Mouse (Mus musculus) regulatory T cell (primary cell): ENCODE results near the gene Ntrk3.

Experiments used
- in situ Hi-C: fragments of 300-600 bp; cut with MboI, MseI; formaldehyde crosslinking; loops from one replicate; pipeline ENCODE4 v1.15.1; 2025; ENCODE audit warnings: high pct_unique_total_duplicates

Ntrk3 gene

GRCm38 (mm10) chr7:78239012-78239411 lies 498.8 kb downstream of the Ntrk3 start:
- in situ Hi-C loops = no loop called here

GRCm38 (mm10) chr7:78221668-78222067 lies 516.1 kb downstream of the Ntrk3 start:
- in situ Hi-C loops = no loop called here

- in situ Hi-C loops = no loop called here
These were observed 516.9 kb downstream of the Ntrk3 start for GRCm38 (mm10) chr7:78220949-78221348.

GRCm38 (mm10) chr7:78190931-78191653 lies 546.7 kb downstream of the Ntrk3 start:
- in situ Hi-C loops = no loop called here

- in situ Hi-C loops = no loop called here
These were observed 552.2 kb downstream of the Ntrk3 start for GRCm38 (mm10) chr7:78185578-78185977.

- in situ Hi-C loops = no loop called here
These were observed 554.4 kb downstream of the Ntrk3 start for GRCm38 (mm10) chr7:78183396-78183795.

- in situ Hi-C loops = no loop called here
These were observed 557.7 kb downstream of the Ntrk3 start for GRCm38 (mm10) chr7:78179996-78180665.

GRCm38 (mm10) chr7:78172267-78172955 lies 565.4 kb downstream of the Ntrk3 start:
- in situ Hi-C loops = no loop called here

GRCm38 (mm10) chr7:78165466-78165865 lies 572.3 kb downstream of the Ntrk3 start:
- in situ Hi-C loops = no loop called here

GRCm38 (mm10) chr7:78157946-78158345 lies 579.9 kb downstream of the Ntrk3 start:
- in situ Hi-C loops = no loop called here

- in situ Hi-C loops = no loop called here
These were observed 592.6 kb downstream of the Ntrk3 start for GRCm38 (mm10) chr7:78145251-78145650.

GRCm38 (mm10) chr7:78144849-78145248 lies 593.0 kb downstream of the Ntrk3 start:
- in situ Hi-C loops = no loop called here

- in situ Hi-C loops = no loop called here
These were observed 607.8 kb downstream of the Ntrk3 start for GRCm38 (mm10) chr7:78129966-78130365.
